Mouse (Mus musculus) lung, postnatal 0 days (tissue): ENCODE results near the gene Vps33a.

ENCODE experiments used
- CTCF ChIP-seq: IDR thresholded peaks from 2 replicates; pipeline ENCODE4 v1.5.1; 2016; ENCODE audit warnings: antibody characterized with exemption, mild to moderate bottlenecking
- EP300 ChIP-seq: IDR thresholded peaks from 2 replicates; pipeline ENCODE4 v1.6.1; 2016; ENCODE audit warnings: antibody characterized with exemption, mild to moderate bottlenecking, control low read depth

GRCm38 (mm10) chr5:123533801-123534200 lies 39.0 kb downstream of the Vps33a start:
- TF ChIP-seq EP300 (no peak), CTCF (no peak)
